Mouse (Mus musculus) intestine, postnatal 0 days (tissue): ENCODE results near the gene Dab1. TPM values are rescaled to one million over a fixed set of nuclear protein-coding genes. Genes with fewer than 3 reads are reported as not detected.

Experiments
- ATAC-seq: fragments of 200-750 bp; cut with Nextera tagmentation; 2 replicates; pipeline ENCODE4 v1.8.0; 2017; ENCODE audit warnings: mild to moderate bottlenecking, moderate TSS enrichment, moderate library complexity
- H3K27ac ChIP-seq: fragments of 300-500 bp; sonication (generic); 2 replicates; pipeline ENCODE4 v1.5.1; 2014; ENCODE audit warnings: mild to moderate bottlenecking, low read depth, low read length, moderate library complexity
- H3K27me3 ChIP-seq: fragments of 300-500 bp; sonication (generic); replicated peaks from 2 replicates; pipeline ENCODE4 v1.6.1; 2014; ENCODE audit warnings: low read length, mixed read lengths; ENCODE audit not compliant: control insufficient read depth, insufficient read depth
- H3K36me3 ChIP-seq: fragments of 300-500 bp; sonication (generic); 2 replicates; pipeline ENCODE4 v1.6.1; 2014; ENCODE audit warnings: mild to moderate bottlenecking, moderate library complexity; ENCODE audit not compliant: control insufficient read depth, insufficient read depth
- H3K4me1 ChIP-seq: fragments of 300-500 bp; sonication (generic); replicated peaks from 2 replicates; pipeline ENCODE4 v1.6.1; 2014; ENCODE audit warnings: antibody characterized with exemption, low read length, mixed read lengths; ENCODE audit not compliant: control insufficient read depth, insufficient read depth
- H3K4me2 ChIP-seq: fragments of 300-500 bp; sonication (generic); replicated peaks from 2 replicates; pipeline ENCODE4 v1.6.1; 2014; ENCODE audit warnings: low read depth, mild to moderate bottlenecking, moderate library complexity
- H3K4me3 ChIP-seq: fragments of 300-500 bp; sonication (generic); 2 replicates; pipeline ENCODE4 v1.5.1; 2014; ENCODE audit warnings: low read depth, low read length
- H3K9ac ChIP-seq: fragments of 300-500 bp; sonication (generic); 2 replicates; pipeline ENCODE4 v1.6.1; 2014; ENCODE audit warnings: mild to moderate bottlenecking, low read depth, low read length
- H3K9me3 ChIP-seq: fragments of 300-500 bp; sonication (generic); 2 replicates; pipeline ENCODE4 v1.6.1; 2016; ENCODE audit warnings: mixed run types; ENCODE audit not compliant: control insufficient read depth
- CTCF ChIP-seq: sonication (generic); IDR thresholded peaks from 2 replicates; pipeline ENCODE4 v1.5.1; 2016; ENCODE audit warnings: low read depth, mild to moderate bottlenecking, control low read depth, antibody characterized with exemption, moderate library complexity
- WGBS: fragments of 180-500 bp; shearing (Covaris S2); extraction: QIAGEN DNeasy Blood & Tissue Kit; methylation state at CpG from one replicate; pipeline ENCODE4 v1.1.7; 2014; 5-methylcytosine and 5-hydroxymethylcytosine counted together
- polyA plus RNA-seq: library from polyadenylated mRNA; unstranded; fragments of >200 nt; fragmentation: Nextera tagmentation; extraction: Ambion mirVana; gene quantifications from 2 replicates; pipeline ENCODE4 v1.2.1, GENCODE M21; 2015

Dab1 gene
- polyA plus RNA-seq, 1 experiment from 2014 or later, result 61.3 TPM

- H3K9ac ChIP-seq, result no peak overlapping the region
- no peaks in the 10 kb centered on the region for H3K27me3 ChIP-seq
- H3K36me3 ChIP-seq, result no peaks in the 10 kb centered on the region
- H3K4me1 ChIP-seq, result no peaks in the 10 kb centered on the region
- H3K4me3 ChIP-seq, result no peak overlapping the region
- TF ChIP-seq CTCF, result no peak
- no peak for ATAC-seq
- H3K4me2 ChIP-seq, result no peak overlapping the region
- no peaks in the 10 kb centered on the region for H3K9me3 ChIP-seq
- H3K27ac ChIP-seq, result no peak overlapping the region
- 13% methylated on average over 4 of the region's 4 CpGs for WGBS
Measured at GRCm38 (mm10) chr4:104039588-104039987, 420.4 kb downstream of the Dab1 start.

- H3K27me3 ChIP-seq, result no peaks in the 10 kb centered on the region
- H3K4me1 ChIP-seq, result no peaks in the 10 kb centered on the region
- no peak overlapping the region for H3K4me2 ChIP-seq
- no peak for ATAC-seq
- no peaks in the 10 kb centered on the region for H3K9me3 ChIP-seq
- TF ChIP-seq CTCF, result no peak
- H3K9ac ChIP-seq, result no peak overlapping the region
- WGBS, result 70% methylated on average over 2 of the region's 2 CpGs
- H3K27ac ChIP-seq, result no peak overlapping the region
- no peak overlapping the region for H3K4me3 ChIP-seq
- no peaks in the 10 kb centered on the region for H3K36me3 ChIP-seq
Measured at GRCm38 (mm10) chr4:104043441-104043840, 424.3 kb downstream of the Dab1 start.

DNA sequence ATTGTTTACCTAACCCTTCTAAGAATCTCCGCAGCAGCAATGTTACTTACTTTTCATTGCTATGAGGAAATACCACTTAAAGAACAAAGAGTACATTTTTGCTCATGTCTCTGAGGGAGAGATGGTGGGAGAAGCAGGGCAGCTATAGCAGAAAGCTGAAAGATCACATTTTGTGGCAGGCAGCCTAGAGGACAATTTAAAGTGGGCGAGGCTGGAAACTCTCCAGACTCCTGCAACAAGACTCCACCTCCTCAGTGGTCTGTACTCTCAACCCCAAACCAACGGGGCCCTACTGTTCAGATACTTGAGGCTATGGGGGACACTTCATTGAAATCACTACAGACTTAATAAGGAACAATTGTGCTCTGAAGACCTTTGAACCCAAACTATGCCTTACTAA lies 425.5 kb downstream of the Dab1 start:
- Histone ChIP-seq H3K36me3 (no peaks in the 10 kb centered on the region), H3K27ac (no peak overlapping the region), H3K9ac (no peak overlapping the region), H3K4me3 (no peak overlapping the region), H3K27me3 (no peaks in the 10 kb centered on the region), H3K9me3 (no peaks in the 10 kb centered on the region), H3K4me2 (no peak overlapping the region), H3K4me1 (no peaks in the 10 kb centered on the region)
- 9% methylated on average over 3 of the region's 3 CpGs for WGBS
- no peak for ATAC-seq
- no peak for TF ChIP-seq CTCF

DNA sequence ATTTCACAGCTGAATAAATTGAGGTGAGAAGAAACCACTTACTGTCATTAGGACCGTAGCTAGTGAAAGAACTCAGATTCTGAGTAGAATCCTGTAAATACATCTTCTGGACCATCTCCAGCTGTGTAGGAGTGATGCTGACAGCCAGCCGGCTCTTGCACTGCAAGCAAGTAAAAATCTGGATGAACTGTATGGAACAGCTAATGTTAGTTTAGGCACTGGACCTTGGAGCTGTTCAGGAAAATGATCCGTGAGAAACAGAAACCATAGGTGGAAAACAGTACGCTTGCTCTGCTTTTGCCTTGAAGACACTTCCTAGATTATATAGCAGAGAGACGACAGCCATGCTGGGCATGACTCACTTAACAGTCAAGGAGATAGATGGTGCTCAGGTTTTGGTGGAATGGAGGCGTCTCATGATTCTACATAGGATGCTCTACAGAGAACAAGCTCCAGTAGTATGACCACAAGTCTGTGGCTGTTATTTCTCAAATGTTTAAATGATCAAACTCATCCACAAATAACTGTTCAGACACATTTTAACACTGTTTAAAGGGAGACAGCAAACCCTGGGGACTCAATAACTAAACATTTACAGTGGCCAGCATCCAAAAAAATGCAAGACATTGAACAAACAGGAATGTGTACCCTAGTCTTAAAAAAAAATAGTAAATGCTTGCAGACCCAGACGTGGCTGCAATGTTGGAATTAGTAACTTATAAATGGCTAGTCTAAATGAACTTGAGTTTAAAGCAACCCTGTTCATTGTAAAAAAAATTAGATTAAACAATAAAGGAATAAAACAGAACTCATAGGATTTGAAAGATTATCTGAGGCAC lies 429.0 kb downstream of the Dab1 start:
- ATAC-seq, result no peak
- 48% methylated on average over 7 of the region's 7 CpGs for WGBS
- H3K4me1 ChIP-seq, result no peaks in the 10 kb centered on the region
- no peak overlapping the region for H3K9ac ChIP-seq
- H3K27ac ChIP-seq, result no peak overlapping the region
- no peak overlapping the region for H3K4me3 ChIP-seq
- H3K9me3 ChIP-seq, result no peaks in the 10 kb centered on the region
- no peak for TF ChIP-seq CTCF
- no peaks in the 10 kb centered on the region for H3K36me3 ChIP-seq
- H3K4me2 ChIP-seq, result no peak overlapping the region
- H3K27me3 ChIP-seq, result no peaks in the 10 kb centered on the region

DNA sequence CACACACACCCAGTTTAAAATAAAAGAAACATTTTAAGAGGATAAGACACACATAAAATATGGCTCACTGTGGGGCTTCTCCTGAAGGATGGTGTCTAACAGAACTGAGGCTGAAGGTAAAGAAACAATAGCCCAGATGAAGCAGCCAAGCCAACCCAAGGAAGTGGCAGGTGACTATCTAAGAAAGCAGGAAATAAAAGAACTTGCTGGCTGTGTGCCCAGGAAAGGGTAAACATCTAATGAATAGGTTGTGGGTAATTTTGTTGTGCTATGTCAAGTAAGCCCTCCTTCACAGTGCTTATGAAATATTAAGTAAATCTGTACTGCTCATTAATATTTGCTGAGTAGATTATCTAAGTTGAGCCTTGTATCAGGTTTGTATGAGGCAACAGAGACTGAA lies 438.0 kb downstream of the Dab1 start:
- H3K4me3 ChIP-seq, result no peak overlapping the region
- no peak overlapping the region for H3K9ac ChIP-seq
- no peaks in the 10 kb centered on the region for H3K36me3 ChIP-seq
- no peak for ATAC-seq
- no peak overlapping the region for H3K4me2 ChIP-seq
- H3K27me3 ChIP-seq, result no peaks in the 10 kb centered on the region
- H3K9me3 ChIP-seq, result no peaks in the 10 kb centered on the region
- no peak for TF ChIP-seq CTCF
- H3K27ac ChIP-seq, result no peak overlapping the region
- no peaks in the 10 kb centered on the region for H3K4me1 ChIP-seq

- H3K4me1 ChIP-seq, result no peaks in the 10 kb centered on the region
- no peak for ATAC-seq
- H3K9ac ChIP-seq, result no peak overlapping the region
- H3K9me3 ChIP-seq, result no peaks in the 10 kb centered on the region
- H3K4me2 ChIP-seq, result no peak overlapping the region
- 60% methylated on average over 4 of the region's 4 CpGs for WGBS
- no peak overlapping the region for H3K4me3 ChIP-seq
- no peaks in the 10 kb centered on the region for H3K27me3 ChIP-seq
- H3K36me3 ChIP-seq, result no peaks in the 10 kb centered on the region
- TF ChIP-seq CTCF, result no peak
- H3K27ac ChIP-seq, result no peak overlapping the region
Measured at GRCm38 (mm10) chr4:104059569-104059968, 440.4 kb downstream of the Dab1 start.
